Mouse (Mus musculus) spleen, postnatal 14 days (tissue): ENCODE measurements at regions not wholly inside any gene's neighbourhood (a gene's known extent, or its start where the extent isn't known, plus 50 kb on each side); places are given as distances from the start of the nearest gene placed in this dataset.
"Not testable (repeated sequence)": the region's sequence is repeated elsewhere in the genome, so short reads cannot be mapped to it uniquely, and the experiment has no call there.

Experiments
- DNase-seq, 2 experiments: peaks; one replicate each; pipeline ENCODE4 v3.0.0; 2021 to 2022; ENCODE audit warnings: low spot score in 2 of 2

DNA sequence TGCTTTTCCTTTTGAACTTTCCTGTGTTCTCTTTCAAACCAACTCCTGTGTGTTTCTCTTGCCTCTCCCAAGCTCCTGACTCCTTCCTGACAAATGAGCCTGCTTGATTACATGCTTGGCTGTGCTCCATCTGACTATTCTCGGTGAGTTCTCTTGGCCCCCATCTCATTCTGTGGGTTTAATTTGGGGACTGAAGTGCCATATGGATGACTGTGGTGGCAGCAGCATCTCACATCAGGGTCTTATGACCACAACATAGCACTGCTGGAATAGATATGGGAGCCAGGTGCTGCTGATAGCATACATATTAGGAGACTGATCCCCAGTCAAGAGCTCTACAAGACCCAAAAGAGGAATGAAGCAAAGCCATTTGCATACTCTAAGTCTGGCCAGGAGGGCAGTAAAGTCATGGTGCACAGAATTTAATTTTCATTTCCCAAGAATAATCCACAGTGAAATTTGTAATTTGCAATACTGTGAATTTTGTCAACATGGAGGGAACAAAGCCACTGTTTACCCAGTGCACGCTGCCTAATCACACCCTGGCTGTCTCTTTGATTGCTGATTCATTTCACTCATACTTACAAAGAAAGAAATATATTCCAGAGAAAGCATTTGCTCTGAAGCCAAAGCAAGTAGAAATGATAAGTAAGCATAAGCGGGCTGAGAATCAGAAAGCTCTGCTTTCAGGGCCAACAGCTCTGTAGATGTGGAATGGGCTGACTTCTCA, 1478.4 kb upstream of the Gm7489 start:
- DNase-seq: no peak

DNA sequence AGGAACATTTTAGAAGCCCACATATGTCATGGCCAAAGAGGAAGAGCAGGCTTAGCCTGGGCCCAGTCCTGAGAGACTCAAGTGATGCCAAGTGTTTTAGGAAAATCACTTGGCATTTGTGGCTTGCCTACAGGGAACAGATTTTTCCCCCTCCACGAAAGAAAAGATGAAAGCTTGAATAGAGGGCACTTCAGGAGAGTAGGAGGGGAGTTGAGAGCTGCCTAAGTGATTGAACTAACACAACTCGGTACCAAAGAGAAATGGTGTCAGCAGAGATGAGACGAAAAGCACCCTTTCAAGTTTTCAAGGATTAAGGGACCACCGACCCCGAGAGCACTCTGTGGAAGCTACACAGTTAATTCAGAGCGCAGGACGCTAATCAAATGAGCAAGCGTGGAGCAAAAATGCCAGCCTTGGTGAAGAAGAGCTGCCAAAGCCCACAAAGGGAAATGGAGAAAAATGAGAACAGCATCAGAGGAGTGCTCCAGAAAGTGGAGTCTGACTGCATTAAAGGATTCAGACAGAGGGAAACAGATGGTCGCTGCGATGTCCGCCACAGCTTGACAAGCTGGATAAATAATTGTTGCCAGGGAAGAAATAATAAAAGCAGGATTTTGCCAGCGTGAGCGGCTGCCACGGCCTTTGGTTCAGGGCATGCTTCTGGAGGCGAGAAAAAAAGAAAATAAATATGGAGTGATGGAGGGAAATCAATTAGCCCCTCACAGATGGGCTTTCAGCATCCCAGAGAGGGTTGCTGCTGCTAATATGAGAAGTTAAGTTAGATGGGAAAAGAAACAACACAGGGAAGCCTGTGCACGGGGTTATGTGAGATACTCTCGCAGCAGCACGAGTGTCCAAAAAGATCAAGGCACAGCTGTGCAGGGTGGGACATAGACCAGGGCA, 1471.6 kb upstream of the Gm7489 start:
- no peak for DNase-seq

DNA sequence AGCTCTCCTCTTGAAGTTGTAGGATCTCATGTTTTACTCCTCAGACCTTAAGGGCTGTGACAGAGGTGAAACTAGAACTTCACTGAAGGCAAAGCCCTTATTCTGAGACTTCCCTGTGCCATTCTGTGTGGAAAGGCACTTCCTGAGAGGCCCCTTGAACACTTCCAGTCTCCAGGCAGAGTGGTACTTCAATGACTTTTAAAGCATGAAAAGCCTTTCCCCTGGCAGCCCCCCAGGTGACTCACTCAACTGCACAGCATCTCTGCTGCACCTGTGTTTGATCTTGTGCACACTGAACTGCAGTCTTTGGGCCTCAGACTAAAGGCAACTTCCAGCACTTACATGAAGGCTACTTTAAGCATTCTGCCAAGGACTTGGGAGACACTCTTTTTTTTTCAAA, 1458.7 kb upstream of the Gm7489 start:
- no peak for DNase-seq

DNA sequence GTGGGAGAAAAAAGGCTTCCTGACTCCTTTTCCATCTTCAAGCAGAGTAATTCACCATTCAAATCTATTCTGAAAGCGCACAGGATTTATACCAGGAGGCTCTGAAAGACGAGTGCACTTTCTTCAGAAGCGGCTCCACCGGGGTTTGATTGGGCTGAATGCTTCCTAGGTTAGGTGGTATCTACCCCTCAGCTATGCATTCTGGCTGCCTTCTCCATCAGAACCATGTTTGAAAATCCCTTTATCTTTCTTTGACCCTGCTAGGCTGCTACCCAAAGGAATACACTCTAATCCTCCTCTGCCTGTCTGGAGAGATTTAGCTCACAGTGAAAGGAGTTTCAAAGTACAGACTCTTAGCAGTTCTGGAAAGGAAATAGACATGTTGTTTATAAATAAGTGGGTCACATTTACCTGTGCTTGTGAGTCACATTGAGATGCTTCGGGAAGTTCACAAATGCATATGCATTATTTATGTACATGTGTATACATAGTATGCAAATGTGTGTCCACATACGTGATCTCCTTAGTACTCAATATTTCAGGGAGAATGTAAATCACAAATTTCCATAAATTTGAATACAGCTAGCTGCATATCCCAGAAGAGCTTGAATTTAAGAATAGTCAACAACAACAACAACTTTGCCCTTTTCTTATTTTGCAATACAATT, 1454.1 kb upstream of the Gm7489 start:
- DNase-seq: no peak

DNA sequence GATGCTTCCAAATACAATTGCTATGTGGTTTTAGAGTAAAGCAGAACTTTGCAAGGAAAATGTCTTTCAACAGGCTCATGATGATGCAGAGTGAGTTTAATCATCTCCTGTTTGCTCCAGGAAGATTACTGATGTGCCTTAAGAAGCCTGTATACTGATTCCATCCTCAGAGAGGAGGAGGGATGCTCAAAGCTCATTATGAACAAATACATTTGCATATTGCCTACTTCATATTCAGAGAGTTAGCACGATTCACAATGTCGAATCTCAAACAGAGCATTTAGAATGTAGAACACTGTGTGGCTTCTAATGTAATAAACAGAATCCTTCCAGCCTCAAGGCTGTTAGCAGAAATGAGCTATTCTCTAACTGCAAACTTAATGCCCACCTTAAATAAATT, 1451.1 kb upstream of the Gm7489 start:
- DNase-seq: no peak

DNA sequence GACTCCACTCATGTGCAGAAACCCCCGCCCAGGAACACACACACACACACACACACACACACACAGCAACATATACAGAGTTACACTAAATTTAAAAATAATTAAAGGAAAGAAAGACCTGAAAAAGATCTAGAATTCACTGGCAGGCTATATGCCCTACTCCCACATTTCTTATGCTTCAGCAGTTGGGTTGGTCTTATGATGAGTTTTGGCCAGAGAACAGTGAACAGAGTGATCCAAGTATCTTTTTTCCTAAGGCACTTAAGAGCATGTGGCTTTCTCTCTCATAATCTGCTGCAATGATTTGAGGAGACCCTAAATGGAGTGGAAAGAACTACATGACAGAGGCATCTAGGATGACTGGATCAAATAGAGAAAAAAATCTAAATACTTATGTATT, 1446.3 kb upstream of the Gm7489 start:
- DNase-seq: no peak

DNA sequence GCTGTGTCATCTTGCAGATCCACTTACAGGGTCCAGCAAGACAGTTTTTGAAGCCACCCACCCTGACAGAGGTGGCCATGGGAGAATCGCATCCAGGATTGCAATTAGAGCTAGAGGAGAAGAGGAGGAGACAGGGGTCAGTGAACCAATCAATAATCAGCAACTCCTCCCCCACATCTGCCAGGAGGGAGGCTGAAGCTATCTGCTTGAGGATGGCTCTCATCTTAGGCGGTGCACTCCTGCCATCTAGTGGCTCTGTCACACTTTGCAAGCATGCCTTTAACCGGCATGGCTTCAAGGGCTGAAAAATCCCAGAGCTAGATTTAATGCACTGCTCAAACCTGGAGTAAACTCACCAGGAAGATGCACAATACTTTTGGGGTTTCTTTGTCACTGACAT, 1425.9 kb upstream of the Gm7489 start:
- DNase-seq: peak; percentile 7 to 16

DNA sequence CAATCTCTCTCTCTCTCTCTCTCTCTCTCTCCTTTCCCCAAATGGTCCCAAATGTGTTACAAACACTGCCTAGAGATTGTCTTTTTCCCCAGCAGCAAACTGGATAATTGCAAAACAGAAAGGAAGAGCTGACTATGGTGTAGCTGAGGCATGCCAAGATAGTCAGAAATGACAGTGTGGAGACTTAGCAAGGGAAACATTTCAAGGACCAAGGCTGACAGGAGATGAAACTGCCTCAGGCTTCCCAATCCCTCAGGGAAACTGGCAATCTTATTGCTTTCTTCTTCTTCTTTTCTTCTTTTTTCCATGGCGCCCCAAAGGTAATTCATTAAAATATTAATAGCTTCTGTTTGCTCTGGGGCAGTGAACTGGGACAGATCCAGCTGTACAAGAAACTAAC, 1425.4 kb upstream of the Gm7489 start:
- DNase-seq: no peak

DNA sequence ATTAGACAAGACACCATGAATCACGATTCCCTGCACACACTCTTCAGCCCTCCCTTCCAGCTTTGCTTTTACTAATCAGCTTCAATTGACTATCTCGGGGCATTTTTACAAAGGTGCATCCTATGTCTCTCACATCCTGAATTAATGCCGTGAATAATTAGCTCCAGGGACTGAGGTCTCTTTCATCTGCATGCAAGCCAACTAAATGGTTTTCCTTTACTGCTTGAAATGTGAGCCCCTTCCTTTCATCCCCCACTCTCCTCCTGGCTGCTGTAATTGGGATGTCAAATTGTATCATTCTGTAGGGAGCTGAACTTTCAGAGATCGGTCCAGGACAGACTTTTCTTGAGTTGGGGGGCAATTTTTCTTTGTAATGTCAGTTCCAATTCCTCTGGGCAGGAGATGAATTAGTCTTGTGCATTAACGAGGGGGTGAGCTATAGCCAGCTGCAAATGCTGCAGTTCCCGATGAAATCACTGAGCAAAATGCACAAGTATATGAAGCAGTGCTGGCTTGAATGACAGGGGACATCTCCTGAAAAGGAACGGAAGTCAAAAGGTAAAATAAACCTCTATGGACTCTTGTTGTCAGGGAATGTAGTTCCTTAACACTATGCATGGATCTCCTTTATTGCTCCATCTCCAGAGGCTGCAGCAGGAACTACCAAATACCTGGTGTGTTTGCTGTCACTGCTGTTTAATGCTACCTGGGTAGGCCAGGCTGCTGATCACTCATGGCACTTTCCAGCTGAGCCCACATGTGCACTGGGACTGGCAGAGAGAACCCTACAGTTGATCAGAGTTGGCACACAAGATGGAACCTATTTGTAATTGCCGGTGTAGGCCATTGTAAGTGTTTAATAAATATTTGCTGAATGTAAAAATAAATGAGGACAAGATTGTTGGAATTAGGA, 1420.2 kb upstream of the Gm7489 start:
- DNase-seq: no peak

DNA sequence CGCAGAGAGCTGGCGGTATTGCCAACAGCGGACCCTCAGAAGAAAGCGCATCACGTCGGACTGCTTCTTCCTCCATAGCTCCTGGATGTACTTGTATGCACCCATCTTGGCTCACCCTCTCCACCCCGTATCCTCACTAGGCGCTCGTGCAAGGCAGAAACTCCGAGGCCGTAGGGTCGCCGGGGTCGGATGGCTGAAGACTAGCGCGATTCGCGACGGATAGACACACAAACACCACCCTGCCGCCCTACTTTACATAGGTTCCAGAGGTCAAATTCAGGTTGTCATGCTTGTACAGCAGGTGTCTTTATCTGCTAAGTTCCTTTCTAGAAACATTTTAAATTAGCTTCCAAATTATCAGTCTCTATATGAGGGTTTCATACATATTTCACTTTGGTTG, 1406.6 kb upstream of the Gm7489 start:
- DNase-seq: not testable (repeated sequence)

DNA sequence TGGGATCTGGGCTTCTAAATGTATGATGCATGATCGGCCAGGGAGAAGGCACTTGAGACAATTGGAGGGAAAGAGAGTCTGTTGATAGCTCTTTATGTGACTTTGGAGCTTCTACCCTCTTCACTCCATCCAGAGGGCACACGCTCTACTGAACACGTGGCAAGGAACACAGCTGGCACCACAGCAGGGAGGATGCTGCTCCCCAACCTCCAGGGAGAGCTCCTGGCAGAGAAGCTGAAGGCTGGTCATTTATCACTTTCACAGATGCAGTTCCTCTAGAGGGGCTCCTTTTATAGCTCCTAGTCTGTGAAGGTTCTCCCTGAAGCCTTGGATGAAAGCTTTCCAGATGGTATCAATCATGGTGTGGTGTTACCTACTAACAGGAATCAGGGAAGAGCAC, 1403.9 kb upstream of the Gm7489 start:
- DNase-seq: no peak

DNA sequence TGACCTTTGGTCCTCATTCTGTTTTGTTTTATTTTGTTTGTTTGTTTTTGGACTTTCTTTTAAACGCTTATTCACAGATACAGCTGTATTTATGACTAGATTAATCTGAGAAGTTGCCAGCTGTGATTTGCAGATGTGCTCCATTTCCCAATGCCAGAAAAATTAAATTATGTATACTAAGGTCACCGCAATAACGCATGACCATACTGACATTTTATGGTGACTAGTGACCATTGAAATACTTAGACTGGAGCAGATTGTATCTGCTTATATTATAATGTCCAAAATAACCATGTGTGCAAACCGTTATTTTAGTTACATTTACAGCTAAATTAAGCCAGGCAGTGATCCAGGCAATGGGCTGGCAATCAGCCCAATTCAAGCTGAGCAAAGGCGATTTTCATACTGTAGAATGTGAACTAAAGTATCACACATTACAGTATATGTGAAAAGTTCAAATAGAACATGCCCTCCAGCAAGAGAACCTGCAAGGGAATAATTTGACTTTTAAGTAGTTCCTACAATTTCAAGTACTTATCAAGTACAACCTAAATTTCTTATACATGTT, 1401.0 kb upstream of the Gm7489 start:
- DNase-seq: no peak

DNA sequence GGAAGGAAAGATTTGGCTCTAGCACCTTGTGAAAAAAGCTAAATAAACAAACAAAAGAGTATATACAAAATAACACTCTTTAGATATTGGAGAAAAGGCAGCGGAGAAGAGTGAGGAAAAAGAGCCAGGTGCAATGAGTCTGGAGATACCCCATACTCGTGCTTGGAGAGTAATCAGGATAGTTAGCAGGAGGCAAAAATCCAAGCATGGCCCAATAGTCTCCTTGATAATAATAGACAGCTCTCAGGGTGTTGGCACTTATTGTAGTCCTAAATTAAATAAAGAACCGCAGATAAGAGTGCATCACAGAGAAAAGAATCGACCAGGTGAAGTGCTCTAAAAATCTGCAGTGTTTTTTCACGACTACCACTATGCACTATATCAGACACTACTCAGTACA, 1400.4 kb upstream of the Gm7489 start:
- DNase-seq: no peak

DNA sequence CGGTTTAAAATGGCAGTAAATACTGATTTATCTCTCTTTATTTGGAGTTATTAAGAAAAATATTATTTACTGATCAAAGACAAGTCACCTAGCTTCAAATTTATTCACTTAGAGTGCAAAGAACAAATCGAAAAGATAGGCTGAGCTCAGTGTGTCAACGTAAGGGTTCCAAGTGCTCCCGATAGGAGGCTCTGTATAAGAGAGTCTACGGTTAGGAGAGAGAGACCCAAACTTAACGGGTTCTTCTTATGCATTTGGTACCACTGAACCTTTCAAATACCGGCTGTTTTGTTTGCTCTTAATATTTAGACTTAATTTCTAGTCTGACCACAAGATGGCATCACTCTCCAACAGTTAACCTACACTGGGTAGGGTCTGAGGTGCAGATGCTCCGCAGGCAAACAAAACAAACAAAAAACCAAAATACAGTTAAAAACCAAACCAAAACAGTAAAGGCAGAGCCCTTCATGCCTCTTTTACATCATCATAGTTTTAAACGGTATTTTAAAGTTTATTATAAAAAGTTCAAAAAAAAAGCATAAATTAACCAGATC, 1379.4 kb upstream of the Gm7489 start:
- DNase-seq: no peak

DNA sequence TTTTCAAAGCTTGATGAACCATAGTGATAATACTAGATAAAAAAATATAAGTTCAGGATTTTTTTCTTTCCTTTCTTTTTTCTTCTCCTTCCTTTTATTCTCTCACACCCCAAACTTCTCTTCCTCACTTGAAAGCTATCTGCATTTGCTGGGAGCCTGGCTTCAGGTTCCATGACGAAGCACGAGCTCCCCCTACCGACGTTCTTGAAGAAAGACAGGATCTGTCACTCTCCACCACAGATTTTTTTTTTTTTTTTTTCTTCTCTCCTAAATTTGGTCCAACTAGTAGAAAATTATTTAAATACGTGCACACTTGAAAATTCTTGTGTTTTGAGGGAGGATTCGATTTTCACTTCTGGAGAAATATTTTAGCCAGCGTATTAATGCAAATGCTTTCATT, 1377.8 kb upstream of the Gm7489 start:
- DNase-seq: peak in 1 of 2 experiments; percentile 4

DNA sequence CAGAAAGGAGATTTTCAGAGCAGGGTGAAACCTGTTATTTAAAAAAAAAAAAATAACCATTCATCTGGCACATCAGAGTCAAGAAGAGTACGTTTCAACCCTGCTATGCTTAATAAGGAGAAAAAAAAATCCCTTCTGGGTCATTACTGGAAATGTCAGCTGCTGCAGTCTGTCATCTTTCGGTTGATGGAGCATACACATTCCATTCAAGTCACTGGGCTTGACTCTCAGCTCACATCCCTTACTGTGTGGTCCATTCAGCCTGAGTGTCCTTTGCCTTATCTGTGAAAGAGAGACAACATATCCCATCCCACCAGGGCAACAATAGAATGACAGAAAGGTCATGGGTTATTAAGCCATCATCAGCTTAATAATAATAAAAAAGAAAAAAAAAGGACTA, 1376.1 kb upstream of the Gm7489 start:
- DNase-seq: no peak

DNA sequence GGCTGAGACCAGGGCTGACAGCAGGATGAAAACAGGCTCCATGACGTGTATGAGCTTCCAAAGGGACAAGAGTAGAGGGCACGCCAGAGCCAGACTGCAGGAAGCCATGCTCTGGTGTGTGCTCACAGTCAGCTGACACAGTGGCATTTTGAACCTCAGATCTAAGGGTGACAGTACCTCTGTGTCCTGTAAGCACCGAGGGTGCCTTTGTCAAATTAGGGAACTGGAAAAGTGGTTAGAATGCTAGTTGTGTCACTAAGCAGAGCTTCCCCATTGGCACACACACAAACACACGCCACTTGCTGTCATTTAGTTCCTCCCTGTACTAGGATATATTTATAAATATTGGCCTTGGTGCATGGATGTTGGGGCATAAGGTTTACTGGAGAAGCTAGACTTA, 1374.6 kb upstream of the Gm7489 start:
- DNase-seq: no peak

DNA sequence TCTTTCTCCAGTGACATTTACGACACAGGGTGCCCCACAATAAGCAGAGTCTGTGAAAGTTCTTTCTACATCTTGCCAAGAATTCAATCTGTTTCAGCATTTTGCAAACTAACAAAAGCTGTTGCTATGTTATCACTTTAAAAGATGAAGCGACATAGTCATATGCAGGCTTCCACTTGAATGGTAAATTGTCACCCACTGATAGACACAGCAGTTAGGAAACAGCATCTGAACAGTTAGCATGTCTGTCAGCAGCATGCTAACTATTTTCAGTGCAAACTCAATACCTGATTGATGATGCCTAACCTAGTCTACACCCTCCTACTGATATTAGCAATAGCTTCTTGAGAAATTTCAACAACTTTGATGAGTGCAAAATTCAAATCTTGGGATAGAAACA, 1348.1 kb upstream of the Gm7489 start:
- no peak for DNase-seq

DNA sequence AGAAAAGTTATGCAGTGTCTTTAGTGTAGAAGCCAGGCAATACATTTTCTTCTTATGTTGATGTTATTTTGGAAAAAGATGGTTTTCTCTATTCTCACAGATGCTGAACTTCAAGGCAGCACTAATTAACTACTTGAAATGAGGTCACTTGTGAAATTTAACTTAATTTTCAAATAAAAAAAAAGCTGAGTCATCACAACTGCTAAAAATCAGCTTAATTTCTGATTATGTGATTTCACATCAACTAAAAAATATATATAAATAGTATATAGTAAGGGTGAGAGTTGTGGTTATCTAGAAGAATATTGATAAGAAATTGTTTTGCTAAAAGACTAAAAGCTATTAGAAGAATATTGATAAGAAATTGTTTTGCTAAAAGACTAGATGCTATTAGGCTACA, 1326.0 kb upstream of the Gm7489 start:
- DNase-seq: no peak

DNA sequence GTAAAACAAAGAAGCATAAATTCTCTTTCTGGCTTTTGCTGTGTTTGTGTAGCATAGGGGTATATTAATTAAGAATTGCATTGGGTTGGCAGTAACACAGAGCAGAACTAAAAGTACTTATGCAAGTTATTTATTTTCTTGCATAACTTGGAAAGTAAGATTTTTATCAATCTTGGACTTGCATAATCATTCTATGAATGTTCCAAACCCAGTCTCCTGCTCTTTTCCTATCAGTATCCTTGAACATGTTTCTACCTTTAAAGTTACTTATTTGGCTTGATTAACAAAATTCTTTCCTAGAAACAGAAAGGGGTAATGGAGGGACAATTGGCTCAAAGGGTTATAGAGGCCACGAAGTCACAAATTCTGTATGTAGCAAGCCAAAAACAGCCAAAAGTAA, 1320.6 kb upstream of the Gm7489 start:
- DNase-seq: no peak

DNA sequence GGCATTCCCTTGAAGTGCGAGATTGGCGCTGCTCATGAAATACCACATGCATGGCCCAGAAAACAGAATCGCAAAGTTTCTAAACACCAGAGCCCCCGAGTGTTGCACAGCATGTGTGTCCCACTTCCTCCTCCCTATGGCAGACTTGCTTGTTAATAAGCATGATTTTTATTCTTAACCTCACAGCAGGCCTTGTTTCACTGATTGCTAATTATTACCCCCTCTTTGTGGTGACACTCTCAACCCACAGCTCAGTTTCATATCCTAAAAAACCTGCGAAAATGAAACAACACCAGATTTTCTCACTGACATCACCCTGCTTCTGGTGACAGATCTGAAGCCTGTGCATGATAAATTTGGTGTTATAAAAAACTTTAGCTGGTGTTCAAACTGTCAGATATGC, 1319.3 kb upstream of the Gm7489 start:
- DNase-seq: no peak
